Mouse (Mus musculus) small intestine, adult 2 months (tissue): ENCODE results near the gene Wnk2. TPM values are rescaled to one million over a fixed set of nuclear protein-coding genes. Genes with fewer than 3 reads are reported as not detected.

Experiments
- H3K27ac ChIP-seq: fragments of 200-500 bp; 2 replicates; pipeline ENCODE4 v1.5.1; 2012; ENCODE audit warnings: low read depth, low read length, control low read depth, inconsistent platforms; ENCODE audit not compliant: insufficient read depth
- H3K27me3 ChIP-seq: fragments of 200-500 bp; 2 replicates; pipeline ENCODE4 v1.6.1; 2012; ENCODE audit warnings: mild to moderate bottlenecking, moderate library complexity, low read length, inconsistent platforms; ENCODE audit not compliant: control insufficient read depth, insufficient read depth
- H3K36me3 ChIP-seq: fragments of 200-500 bp; 2 replicates; pipeline ENCODE4 v1.6.1; 2012; ENCODE audit warnings: mild to moderate bottlenecking, low read length, control low read depth, inconsistent platforms; ENCODE audit not compliant: control insufficient read depth, insufficient read depth
- H3K4me1 ChIP-seq: fragments of 200-500 bp; 2 replicates; pipeline ENCODE4 v1.6.1; 2012; ENCODE audit warnings: low read length, inconsistent platforms, mixed read lengths; ENCODE audit not compliant: control insufficient read depth, insufficient read depth, insufficient read length
- H3K4me3 ChIP-seq: fragments of 200-500 bp; 2 replicates; pipeline ENCODE4 v1.5.1; 2012; ENCODE audit warnings: low read depth, mild to moderate bottlenecking, control low read depth, inconsistent platforms, low read length, moderate library complexity
- CTCF ChIP-seq: fragments of 200-500 bp; IDR thresholded peaks from 2 replicates; pipeline ENCODE4 v1.5.1; 2012; ENCODE audit warnings: low read depth, mild to moderate bottlenecking, control low read depth, inconsistent platforms, low read length, moderate library complexity, mixed read lengths; ENCODE audit not compliant: insufficient replicate concordance, insufficient read length; ENCODE audit errors: extremely low read depth
- POLR2A ChIP-seq: fragments of 200-500 bp; IDR thresholded peaks from 2 replicates; pipeline ENCODE4 v1.6.1; 2012; ENCODE audit warnings: low read depth, mild to moderate bottlenecking, control low read depth, inconsistent platforms, low read length, moderate library complexity
- WGBS: fragments of 180-500 bp; shearing (Covaris S2); methylation state at CpG from one replicate; pipeline ENCODE4 v1.1.7; 2018; 5-methylcytosine and 5-hydroxymethylcytosine counted together
- polyA plus RNA-seq: library from polyadenylated mRNA; depleted of rRNA; stranded (reverse); fragments of >200 nt; gene quantifications from 2 replicates; pipeline ENCODE4 v1.2.3, GENCODE M21; 2012

Gene Wnk2
- polyA plus RNA-seq, 1 experiment, result 19.5 TPM

DNA sequence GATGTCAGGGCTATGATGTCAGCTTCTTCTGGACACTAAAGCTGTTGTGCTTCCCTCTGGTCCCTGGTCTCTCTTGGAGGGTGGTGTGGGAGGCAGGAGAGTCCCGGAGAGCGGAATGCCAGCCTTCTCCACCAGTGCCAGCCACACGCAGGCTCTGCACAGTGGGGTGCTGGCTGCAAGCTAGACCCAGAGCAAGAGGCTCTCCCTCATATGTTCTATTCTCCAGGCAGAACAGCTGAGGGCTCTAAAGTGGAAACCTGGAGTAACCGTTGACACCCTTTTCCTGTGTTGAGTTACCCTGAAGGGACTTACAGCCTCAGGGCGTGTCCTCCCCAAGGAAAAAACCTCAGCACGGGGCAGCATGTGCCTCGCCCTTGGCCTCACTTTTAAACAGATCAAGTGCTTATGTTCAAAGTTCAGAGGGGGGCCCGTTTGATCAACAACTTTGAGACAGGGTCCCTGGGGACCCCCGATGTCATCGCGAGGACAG lies 39.0 kb upstream of the Wnk2 start:
- peak overlapping the region; percentile 45 for H3K27ac ChIP-seq
- peaks cover 24% of the 10 kb centered on the region for H3K4me1 ChIP-seq
- TF ChIP-seq CTCF (no peak), POLR2A (no peak)
- WGBS, result 14% methylated on average over 11 of the region's 11 CpGs
- H3K27me3 ChIP-seq, result no peaks in the 10 kb centered on the region
- no peaks in the 10 kb centered on the region for H3K36me3 ChIP-seq
- H3K4me3 ChIP-seq, result peak overlapping the region; percentile 20

DNA sequence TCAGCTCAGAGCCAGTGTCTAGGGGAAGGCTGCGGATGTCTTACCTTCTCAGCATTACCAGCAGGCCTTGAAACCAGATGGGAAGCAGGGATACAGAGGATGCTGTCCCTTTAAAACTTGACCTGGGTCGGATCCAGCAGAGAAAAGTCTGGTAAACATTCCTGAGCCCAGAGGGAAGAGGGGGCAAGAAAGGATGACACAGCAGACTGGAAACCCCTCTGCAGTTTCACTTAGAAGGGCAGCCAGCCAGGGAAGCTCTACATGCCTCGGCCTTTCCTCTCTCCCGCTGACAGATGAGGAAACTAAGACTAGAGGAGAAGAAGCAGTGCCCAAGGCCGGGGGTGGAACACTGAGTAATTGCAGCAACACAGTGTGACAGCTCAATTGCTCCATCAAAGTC lies 35.8 kb upstream of the Wnk2 start:
- H3K4me1 ChIP-seq, result peaks cover 21% of the 10 kb centered on the region
- H3K4me3 ChIP-seq, result no peak overlapping the region
- H3K36me3 ChIP-seq, result no peaks in the 10 kb centered on the region
- peak overlapping the region; percentile 5; the same call in 1 of the 2 replicates for H3K27ac ChIP-seq
- no peaks in the 10 kb centered on the region for H3K27me3 ChIP-seq
- TF ChIP-seq POLR2A (no peak), CTCF (no peak)
- WGBS, result 59% methylated on average over 5 of the region's 5 CpGs

DNA sequence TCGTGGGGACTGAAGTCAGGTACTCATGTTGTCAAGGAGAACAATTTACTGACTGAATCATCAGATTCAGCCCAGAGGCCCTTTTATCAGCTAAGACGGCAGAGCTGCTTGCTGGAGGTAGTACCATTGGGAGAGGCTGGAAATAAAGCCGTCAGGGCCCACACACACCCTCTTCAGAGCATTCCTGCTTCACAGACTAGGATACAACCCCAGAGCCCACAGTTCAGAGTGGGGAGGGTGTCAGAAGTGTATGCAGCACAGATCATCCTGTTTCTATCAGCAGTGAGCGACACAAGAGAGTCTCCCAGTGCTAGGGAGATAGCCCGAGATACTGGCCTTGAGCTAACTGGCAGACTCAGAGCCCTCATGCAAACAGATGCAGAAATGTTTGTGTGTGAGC lies 35.3 kb upstream of the Wnk2 start:
- H3K27ac ChIP-seq, result peak overlapping the region; percentile 5; the same call in 1 of the 2 replicates
- TF ChIP-seq CTCF, result no peak
- no peak for TF ChIP-seq POLR2A
- peaks cover 20% of the 10 kb centered on the region for H3K4me1 ChIP-seq
- 80% methylated on average over 5 of the region's 5 CpGs for WGBS
- no peaks in the 10 kb centered on the region for H3K36me3 ChIP-seq
- H3K27me3 ChIP-seq, result no peaks in the 10 kb centered on the region
- H3K4me3 ChIP-seq, result no peak overlapping the region

DNA sequence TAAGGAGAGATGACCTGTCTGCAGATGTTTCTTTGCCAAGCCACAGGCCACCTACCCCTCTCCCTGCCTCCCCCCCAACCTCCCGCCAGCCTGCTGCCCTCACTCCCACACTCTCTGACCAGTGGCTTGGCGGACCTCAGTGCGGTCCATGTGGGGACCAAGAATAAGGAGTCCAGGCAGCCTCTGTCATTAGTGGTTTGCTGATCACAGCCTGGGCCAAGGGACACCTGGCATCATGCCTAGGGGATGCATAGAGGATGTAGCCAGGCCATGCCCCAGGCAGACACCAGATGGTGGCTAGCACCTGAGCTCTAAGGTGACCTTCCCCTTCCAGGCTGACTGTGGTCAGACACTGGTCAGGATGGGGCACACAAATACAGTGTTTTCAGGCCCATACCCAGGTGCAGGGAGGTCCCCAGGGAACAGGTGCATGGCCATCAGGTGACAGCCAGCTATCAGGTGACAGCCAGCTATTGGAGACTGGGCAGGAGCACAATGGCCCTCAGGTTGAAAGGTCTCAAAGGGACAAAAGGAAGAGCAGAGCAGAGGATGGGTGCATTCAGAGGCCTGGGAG lies 33.7 kb upstream of the Wnk2 start:
- TF ChIP-seq CTCF (no peak), POLR2A (no peak)
- 92% methylated on average over 3 of the region's 3 CpGs for WGBS

DNA sequence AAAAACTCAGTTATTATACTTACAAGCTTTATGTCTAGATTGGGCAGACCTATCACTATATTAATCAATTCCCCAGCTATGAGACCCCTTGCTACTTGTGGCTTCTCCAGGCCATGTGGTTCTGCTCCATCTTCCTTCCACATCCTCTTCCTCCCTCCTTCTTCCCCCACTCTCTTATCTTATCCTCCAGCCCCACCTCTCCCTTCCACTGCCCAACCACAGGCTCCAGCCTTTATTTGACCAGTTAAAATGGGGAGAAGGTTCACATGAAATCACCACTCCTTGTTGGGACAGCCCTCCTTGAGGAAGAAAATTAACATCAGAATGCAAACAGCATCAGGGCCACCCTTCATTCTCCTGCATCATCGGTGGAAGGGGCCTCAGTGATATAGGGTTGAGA lies 32.9 kb upstream of the Wnk2 start:
- TF ChIP-seq CTCF, result no peak
- TF ChIP-seq POLR2A, result no peak
- Histone ChIP-seq H3K27me3 (no peaks in the 10 kb centered on the region), H3K4me1 (peaks cover 8% of the 10 kb centered on the region), H3K36me3 (no peaks in the 10 kb centered on the region), H3K4me3 (no peak overlapping the region), H3K27ac (no peak overlapping the region)
- 41% methylated on average over 1 of the region's 1 CpGs for WGBS

More for the DNA sequence above, 33.7 kb upstream of the Wnk2 start:
- Histone ChIP-seq H3K4me3 (no peak overlapping the region), H3K27me3 (no peaks in the 10 kb centered on the region), H3K4me1 (peaks cover 11% of the 10 kb centered on the region), H3K36me3 (no peaks in the 10 kb centered on the region), H3K27ac (no peak overlapping the region)

DNA sequence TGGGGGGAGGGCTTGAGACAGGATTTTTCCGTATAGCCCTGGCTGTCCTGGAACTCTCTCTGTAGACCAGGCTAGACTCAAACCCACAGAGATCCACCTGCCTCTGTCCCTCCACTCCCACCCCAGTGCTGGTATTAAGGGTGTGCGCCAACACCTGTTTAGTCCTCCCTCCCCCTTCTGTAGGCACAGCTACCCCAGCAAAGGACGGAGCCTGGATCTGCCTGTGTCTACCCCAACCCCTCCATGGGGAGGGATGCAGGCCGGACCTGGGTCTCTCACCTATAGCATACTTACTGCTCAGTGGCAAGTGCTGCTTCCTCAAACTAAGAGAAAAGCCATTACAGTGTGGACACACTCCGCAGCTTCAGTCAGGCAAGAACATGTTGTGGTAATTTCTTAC lies 32.5 kb upstream of the Wnk2 start:
- TF ChIP-seq POLR2A, result no peak
- TF ChIP-seq CTCF, result no peak
- Histone ChIP-seq H3K27me3 (no peaks in the 10 kb centered on the region), H3K4me1 (peaks cover 8% of the 10 kb centered on the region), H3K36me3 (no peaks in the 10 kb centered on the region), H3K4me3 (no peak overlapping the region), H3K27ac (no peak overlapping the region)
- 92% methylated on average over 5 of the region's 5 CpGs for WGBS

DNA sequence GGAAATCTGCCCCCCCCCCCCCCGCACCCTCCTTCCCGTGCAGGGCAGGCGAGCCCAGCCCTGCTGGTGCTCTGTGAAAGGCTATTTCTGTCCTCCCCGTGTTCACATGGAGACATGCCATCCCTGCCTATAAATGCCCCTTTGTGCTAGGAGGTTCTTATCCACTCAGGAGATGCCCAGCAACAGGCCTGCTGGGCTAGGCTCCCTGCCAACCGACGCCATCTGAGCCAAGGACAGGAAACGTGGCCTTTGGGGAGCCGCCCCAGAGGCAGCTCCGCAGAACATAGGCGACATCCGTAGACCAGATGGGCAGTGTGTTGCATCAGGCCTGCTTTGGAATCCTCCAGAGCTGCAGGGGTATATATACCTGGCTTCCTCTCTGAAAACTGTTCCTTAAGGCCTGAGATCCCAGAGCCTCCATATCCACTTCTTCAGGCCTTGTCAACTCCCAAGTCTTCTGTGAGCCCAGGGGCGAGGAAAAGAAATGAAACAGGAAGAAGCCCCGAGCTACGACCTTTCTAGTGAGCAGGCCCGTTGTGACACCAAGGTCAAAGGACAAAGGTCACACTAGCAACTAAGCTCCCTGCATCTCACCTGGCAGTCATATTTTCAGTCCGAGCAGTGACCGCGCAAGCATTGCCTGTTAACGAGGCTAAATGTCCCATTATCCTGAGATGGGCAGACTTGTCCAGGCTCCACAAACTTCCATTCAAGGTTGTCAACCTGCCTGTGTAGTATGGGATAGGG lies 31.2 kb upstream of the Wnk2 start:
- no peaks in the 10 kb centered on the region for H3K36me3 ChIP-seq
- no peak overlapping the region for H3K4me3 ChIP-seq
- TF ChIP-seq CTCF (no peak), POLR2A (no peak)
- H3K27me3 ChIP-seq, result no peaks in the 10 kb centered on the region
- H3K27ac ChIP-seq, result no peak overlapping the region
- WGBS, result 37% methylated on average over 19 of the region's 19 CpGs
- peaks cover 8% of the 10 kb centered on the region for H3K4me1 ChIP-seq
